Mouse (Mus musculus): ENCODE data around the gene Olfr314.
A peak's percentile ranks its signal among the peaks of the same experiment; 100 is the strongest.
"Not testable (repeated sequence)": the region's sequence is repeated elsewhere in the genome, so short reads cannot be mapped to it uniquely, and the experiment has no call there.

Gene Olfr314

DNA sequence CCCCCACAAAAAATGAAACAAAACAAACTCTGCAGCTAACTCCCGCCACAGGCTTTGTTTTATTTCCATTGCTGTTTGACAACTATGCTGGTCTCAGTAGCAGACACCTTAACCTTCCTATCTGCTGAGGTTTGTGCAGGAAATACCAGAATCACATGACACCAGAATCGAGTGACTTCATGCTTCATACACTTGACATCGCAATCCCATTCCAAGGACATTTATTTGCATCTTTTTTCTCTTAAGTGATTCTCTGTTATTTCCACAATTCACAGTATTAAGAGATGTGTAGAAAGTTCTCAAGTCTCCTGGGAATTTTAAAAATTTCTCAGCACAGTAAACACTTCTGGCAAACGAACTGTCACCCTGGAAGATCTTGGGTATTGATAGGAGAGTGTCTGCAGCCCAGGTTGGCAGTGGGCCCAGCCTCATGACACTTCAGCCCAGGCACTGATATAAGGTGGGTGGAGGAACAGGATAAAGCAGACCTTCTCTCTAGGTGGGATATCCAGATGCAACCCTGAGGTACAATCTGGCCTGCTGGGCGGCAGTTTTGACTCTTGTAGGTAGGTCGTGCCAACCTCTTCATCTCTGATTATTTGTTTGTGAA lies at the start of gene Olfr314:
Gene Olfr314 (plus strand): TSS at position 473 of the 610 bp plus-strand sequence.
- DNase-seq (ENCODE audit: low spot score in 2 of 2): no peak

- peak in 1 of 2 experiments; percentile 10 for DNase-seq (ENCODE audit: low spot score in 2 of 2)
These were observed 49.4 kb upstream of the Olfr314 start for GRCm38 (mm10) chr11:58733372-58733771.

DNA sequence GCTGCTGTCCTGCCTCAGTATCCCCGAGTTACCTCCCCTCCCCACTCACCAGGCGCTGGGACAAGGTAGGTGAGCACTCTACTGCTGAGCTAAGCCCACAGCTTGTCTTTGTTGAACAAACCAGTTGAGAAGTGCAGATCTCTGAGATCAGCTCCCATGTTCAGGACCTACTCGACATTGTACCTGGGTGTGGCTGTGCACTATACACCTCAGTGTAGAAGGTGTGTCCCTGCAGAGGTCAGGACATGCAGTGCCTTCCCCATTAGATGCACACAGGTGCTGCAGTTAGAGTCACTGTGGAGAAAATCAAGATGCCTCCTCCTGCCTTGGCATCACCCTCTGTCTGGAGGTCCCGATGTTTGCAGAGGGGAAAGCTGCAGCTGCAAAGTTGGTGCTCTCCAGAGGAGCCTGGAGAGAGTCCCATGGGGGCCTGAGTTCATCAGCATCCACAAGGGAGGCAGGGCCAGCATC lies 43.9 kb upstream of the Olfr314 start, which contains the start of gene Olfr317:
Gene Olfr317 (minus strand): TSS at position 421 of the 471 bp plus-strand sequence.
- no peak for DNase-seq (ENCODE audit: low spot score in 2 of 2)

- DNase-seq (ENCODE audit: low spot score in 2 of 2): not testable (repeated sequence)
These were observed 31.7 kb upstream of the Olfr314 start for GRCm38 (mm10) chr11:58751096-58751495.

GRCm38 (mm10) chr11:58752434-58752833 lies 30.3 kb upstream of the Olfr314 start, which contains the start of gene Olfr316:
TSS of gene Olfr316 (plus strand) at chr11:58752734.
- DNase-seq (ENCODE audit: low spot score in 2 of 2): no peak

- no peak for DNase-seq (ENCODE audit: low spot score in 2 of 2)
These were observed 9.9 kb upstream of the Olfr314 start, which contains the start of gene Olfr315 for GRCm38 (mm10) chr11:58772888-58773287. TSS of gene Olfr315 (plus strand) at chr11:58773188.

DNA sequence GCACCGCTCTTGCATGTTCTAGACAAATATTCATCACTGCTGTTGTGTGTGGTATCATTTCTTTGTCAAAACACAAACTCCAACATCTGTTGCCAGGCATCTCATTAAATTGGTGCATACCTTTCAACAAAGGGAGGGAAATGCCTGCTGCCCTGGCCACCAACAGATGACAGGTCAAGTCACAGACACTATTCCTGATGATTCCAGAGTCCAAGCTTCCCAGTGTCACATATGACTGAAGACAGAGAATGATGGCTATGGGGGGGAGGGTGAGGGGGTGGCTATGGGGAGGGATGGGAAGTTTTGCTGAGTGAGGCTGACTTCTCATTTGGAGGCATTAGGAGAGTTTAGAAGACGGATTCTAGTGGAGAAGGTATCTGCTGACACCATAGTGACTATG lies 1.4 kb downstream of the Olfr314 start:
- DNase-seq (ENCODE audit: low spot score in 2 of 2): no peak

DNA sequence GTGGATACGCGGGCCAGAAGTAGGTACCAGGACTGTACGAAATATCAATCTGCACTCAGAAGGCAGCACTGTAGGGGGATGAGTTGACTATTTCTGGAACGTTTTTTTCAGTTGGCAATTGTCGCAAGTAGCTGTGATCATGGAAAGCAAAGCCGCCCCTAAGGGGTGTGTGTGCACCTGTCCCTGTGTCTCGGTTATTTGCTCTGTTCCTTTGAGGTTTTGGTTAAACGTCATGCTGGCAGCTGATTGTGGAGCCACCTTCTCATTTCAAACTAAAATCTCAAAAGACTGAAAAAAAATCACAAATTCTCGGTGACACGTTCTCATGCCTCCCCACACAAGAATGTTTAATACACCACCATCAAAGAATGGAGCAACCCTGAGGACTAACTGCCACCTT lies 4.9 kb downstream of the Olfr314 start:
- DNase-seq (ENCODE audit: low spot score in 2 of 2): no peak

DNA sequence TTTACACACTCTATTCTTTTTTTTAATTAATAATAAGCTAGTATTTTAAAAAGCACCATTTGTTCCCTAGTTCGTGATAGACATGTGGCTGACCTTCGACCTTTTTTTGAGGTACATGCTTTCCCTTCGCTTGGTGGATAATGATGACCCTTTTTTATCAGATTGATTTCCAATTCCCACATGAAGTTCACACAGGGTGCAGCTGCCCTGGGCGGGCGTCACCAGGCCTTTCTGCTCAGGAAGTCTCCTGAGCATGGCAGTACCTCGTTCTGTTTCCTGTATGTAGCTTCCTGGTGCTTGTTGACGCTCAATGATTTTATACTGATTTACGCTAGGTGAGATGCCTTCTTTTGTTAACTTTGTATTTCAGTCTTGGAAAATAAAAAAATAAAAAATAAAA lies 5.6 kb downstream of the Olfr314 start:
- no peak for DNase-seq (ENCODE audit: low spot score in 2 of 2)

DNA sequence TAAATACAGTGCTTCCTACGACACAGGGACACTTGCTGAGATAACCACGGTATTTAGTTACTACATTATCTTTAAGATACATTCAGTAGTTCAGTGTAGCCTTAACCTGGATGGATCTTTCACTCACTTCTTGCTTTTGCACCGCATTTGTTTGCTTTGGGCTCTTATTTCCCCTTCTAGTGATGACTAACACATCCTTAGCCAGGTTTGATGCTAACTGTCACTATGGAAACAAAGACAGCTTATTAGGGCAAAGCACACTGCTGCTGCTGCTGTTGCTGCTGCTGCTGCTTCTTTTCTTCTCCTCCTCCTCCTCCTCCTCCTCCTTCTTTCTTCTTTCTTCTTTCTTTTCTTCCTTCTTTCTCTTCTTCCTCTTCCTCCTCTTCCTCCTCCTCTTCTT lies 6.8 kb downstream of the Olfr314 start:
- no peak for DNase-seq (ENCODE audit: low spot score in 2 of 2)

- no peak for DNase-seq (ENCODE audit: low spot score in 2 of 2)
These were observed 7.3 kb downstream of the Olfr314 start for GRCm38 (mm10) chr11:58790053-58790452.

- no peak for DNase-seq (ENCODE audit: low spot score in 2 of 2)
These were observed 7.9 kb downstream of the Olfr314 start for GRCm38 (mm10) chr11:58790646-58791045.

GRCm38 (mm10) chr11:58795856-58796255 lies 13.1 kb downstream of the Olfr314 start:
- DNase-seq (ENCODE audit: low spot score in 2 of 2): no peak

DNA sequence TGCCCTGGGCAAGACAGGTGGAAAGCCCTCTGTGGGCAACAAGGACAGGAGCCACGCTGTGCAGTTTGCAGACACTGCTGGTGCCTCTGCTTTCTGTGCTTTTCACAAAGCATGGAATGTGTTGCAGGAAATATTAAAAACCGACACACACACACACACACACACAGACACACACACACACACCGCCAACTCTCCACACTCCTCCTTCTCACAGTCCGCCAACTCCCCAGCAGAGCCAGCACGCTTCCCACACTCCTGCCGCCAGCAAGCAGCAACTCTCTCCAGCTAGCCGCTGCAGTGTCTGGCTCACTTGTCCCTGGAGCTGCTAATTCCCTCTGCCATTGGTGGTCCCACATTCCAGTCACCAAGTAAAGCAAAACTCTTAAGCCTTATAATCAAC lies 14.1 kb downstream of the Olfr314 start:
- DNase-seq (ENCODE audit: low spot score in 2 of 2): no peak

- no peak for DNase-seq (ENCODE audit: low spot score in 2 of 2)
These were observed 17.0 kb downstream of the Olfr314 start for GRCm38 (mm10) chr11:58799747-58800146.

GRCm38 (mm10) chr11:58801558-58802228 lies 18.9 kb downstream of the Olfr314 start, which contains the start of gene Fam183b:
TSS of gene Fam183b (minus strand) at chr11:58801960.
- peak in 1 of 2 experiments; percentile 47 for DNase-seq (ENCODE audit: low spot score in 2 of 2)

- no peak for DNase-seq (ENCODE audit: low spot score in 2 of 2)
These were observed 21.1 kb downstream of the Olfr314 start for GRCm38 (mm10) chr11:58803871-58804270.

DNA sequence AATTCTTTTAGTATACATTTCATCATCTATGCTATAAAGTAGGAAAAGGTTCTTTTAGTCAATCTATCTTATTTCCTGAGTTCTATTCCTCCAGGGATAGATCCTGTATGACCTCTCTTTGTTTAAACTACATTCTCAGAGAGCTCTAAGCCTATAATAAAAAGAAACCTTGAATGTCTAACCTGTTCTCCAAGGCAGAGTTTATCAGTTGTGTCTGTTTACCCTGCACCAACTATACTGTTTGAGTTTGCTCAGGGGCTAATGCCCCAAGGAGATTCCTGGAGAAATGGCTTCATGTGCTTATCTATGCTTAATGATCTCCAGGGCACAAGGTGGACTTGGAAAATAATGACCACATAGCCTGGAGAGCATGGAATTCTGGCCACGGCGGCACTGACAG lies 21.6 kb downstream of the Olfr314 start:
- no peak for DNase-seq (ENCODE audit: low spot score in 2 of 2)

- DNase-seq (ENCODE audit: low spot score in 2 of 2): no peak
These were observed 29.2 kb downstream of the Olfr314 start for GRCm38 (mm10) chr11:58812001-58812400.

- DNase-seq (ENCODE audit: low spot score in 2 of 2): not testable (repeated sequence)
These were observed 31.9 kb downstream of the Olfr314 start, which contains the start of gene Olfr313 for GRCm38 (mm10) chr11:58814700-58815099. TSS of gene Olfr313 (plus strand) at chr11:58815000.

- DNase-seq (ENCODE audit: low spot score in 2 of 2): no peak
These were observed 32.9 kb downstream of the Olfr314 start for GRCm38 (mm10) chr11:58815676-58816075.

GRCm38 (mm10) chr11:58828937-58829336 lies 46.2 kb downstream of the Olfr314 start, which contains the start of gene Olfr312:
TSS of gene Olfr312 (plus strand) at chr11:58829237.
- DNase-seq (ENCODE audit: low spot score in 2 of 2): not testable (repeated sequence)

DNA sequence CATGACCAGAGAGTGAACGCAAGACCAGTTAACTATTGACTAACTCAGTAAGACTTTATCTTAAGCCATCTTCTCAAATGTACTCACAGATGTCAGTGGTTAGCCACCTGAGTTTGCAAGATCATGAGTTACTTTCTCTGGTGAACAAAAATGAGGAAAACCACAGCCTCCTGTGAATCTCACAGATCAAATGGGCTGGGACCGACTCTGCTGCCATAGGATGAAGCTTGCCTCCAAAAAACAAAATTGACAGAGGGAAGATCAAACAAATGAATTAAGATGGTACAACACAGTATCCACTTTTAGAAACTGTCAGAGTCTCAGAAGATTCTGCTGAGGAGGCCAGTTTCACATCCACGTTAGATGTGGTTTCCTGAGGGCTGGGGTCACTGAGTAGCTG lies 47.0 kb downstream of the Olfr314 start:
- no peak for DNase-seq (ENCODE audit: low spot score in 2 of 2)
